Mouse (Mus musculus) limb, embryonic 14.5 days (tissue): ENCODE results near the gene Ikbip. TPM values are rescaled to one million over a fixed set of nuclear protein-coding genes. Genes with fewer than 3 reads are reported as not detected.

Experiments used
- ATAC-seq: fragments of 200-750 bp; cut with Nextera tagmentation; 2 replicates; pipeline ENCODE4 v1.8.0; 2017; ENCODE audit warnings: low read depth, moderate number of reproducible peaks, moderate TSS enrichment; ENCODE audit not compliant: low FRiP score
- DNase-seq: peaks from one replicate; pipeline ENCODE4 v3.0.0-alpha.2; 2015; ENCODE audit warnings: low spot score
- H3K27ac ChIP-seq: fragments of 300-500 bp; sonication (generic); replicated peaks from 2 replicates; pipeline ENCODE4 v1.5.1; 2014; ENCODE audit warnings: low read depth, mild to moderate bottlenecking, low read length, moderate library complexity, mixed read lengths
- H3K27me3 ChIP-seq: fragments of 300-500 bp; sonication (generic); 2 replicates; pipeline ENCODE4 v1.6.1; 2014; ENCODE audit warnings: low read length, mixed read lengths; ENCODE audit not compliant: control insufficient read depth, insufficient read depth
- H3K36me3 ChIP-seq: fragments of 300-500 bp; sonication (generic); 2 replicates; pipeline ENCODE4 v1.6.1; 2014; ENCODE audit warnings: mild to moderate bottlenecking, low read length, moderate library complexity, mixed read lengths; ENCODE audit not compliant: control insufficient read depth, insufficient read depth
- H3K4me1 ChIP-seq: fragments of 300-500 bp; sonication (generic); 2 replicates; pipeline ENCODE4 v1.6.1; 2014; ENCODE audit warnings: antibody characterized with exemption, low read length, mixed read lengths; ENCODE audit not compliant: control insufficient read depth, insufficient read depth
- H3K4me2 ChIP-seq: fragments of 300-500 bp; sonication (generic); replicated peaks from 2 replicates; pipeline ENCODE4 v1.6.1; 2014; ENCODE audit warnings: low read depth, mild to moderate bottlenecking, low read length, moderate library complexity; ENCODE audit not compliant: severe bottlenecking
- H3K4me3 ChIP-seq: fragments of 300-500 bp; sonication (generic); replicated peaks from 2 replicates; pipeline ENCODE4 v1.5.1; 2014; ENCODE audit warnings: low read length
- H3K9ac ChIP-seq: fragments of 300-500 bp; sonication (generic); 2 replicates; pipeline ENCODE4 v1.6.1; 2014; ENCODE audit warnings: mild to moderate bottlenecking, low read depth, low read length, moderate library complexity; ENCODE audit not compliant: severe bottlenecking
- H3K9me3 ChIP-seq: fragments of 300-500 bp; sonication (generic); 2 replicates; pipeline ENCODE4 v1.6.1; 2016; ENCODE audit warnings: low read length; ENCODE audit not compliant: control insufficient read depth
- POLR2A ChIP-seq: fragments of 200-500 bp; IDR thresholded peaks from 2 replicates; pipeline ENCODE4 v1.8.0; 2012; ENCODE audit warnings: inconsistent platforms, mild to moderate bottlenecking, moderate library complexity, borderline replicate concordance; ENCODE audit not compliant: insufficient read depth, insufficient read length; ENCODE audit errors: extremely low read depth
- WGBS: fragments of 180-500 bp; shearing (Covaris S2); extraction: QIAGEN DNeasy Blood & Tissue Kit; methylation state at CpG from one replicate; pipeline ENCODE4 v1.1.7; 2014; 5-methylcytosine and 5-hydroxymethylcytosine counted together
- polyA plus RNA-seq, 2 experiments: library from polyadenylated mRNA; depleted of rRNA in 1 of 2; stranded (reverse) in 1 of 2; unstranded in 1 of 2; fragments of >200 nt; fragmentation: Nextera tagmentation in 1 of 2; extraction: Ambion mirVana in 1 of 2; gene quantifications; 2 replicates each; pipeline versions ENCODE4 v1.2.1 to v1.2.3; 2012 to 2014

Ikbip gene
- polyA plus RNA-seq, 2 experiments: 54.5 to 79.2 TPM

DNA sequence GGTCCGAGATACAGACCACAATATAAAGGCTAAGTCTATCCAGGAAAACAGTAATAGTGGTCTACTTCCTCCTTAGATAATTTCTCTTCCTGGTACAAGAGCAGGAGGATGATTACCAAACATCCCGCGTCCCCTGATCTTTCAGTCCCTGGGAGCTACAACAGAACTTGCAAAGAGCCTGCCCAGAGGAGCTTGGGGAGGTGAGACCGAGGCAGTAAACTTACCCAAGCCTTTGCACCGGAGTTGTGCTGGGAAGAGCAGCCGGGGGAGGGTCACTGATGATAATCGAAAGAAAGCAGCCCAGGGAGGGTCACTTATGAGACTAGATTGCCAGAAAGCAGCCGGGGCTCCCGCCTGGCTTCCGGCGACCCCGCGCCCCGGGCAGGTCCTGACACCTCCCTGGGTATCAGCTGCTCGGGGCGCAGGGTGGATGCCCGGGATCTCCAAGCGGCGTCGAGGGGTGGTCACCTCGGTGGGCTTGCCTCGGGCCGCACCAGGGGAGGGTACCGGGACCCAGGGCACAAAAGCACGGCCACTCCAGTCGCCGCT lies 707 bp upstream of the Ikbip start:
- H3K9me3 ChIP-seq: no peaks in the 10 kb centered on the region
- H3K27me3 ChIP-seq: no peaks in the 10 kb centered on the region
- TF ChIP-seq POLR2A: no peak
- H3K27ac ChIP-seq: peak overlapping the region; percentile 86
- H3K4me2 ChIP-seq: peak overlapping the region; percentile 71
- DNase-seq: peak; percentile 26
- peaks cover 14% of the 10 kb centered on the region for H3K4me1 ChIP-seq
- H3K9ac ChIP-seq: peak overlapping the region; percentile 91
- H3K4me3 ChIP-seq: peak overlapping the region; percentile 98
- ATAC-seq: no peak
- H3K36me3 ChIP-seq: peaks cover 25% of the 10 kb centered on the region
- under 1% methylated on average over 23 of the region's 27 CpGs for WGBS

GRCm38 (mm10) chr10:91083393-91083927 lies 720 bp downstream of the Ikbip start:
- no peak for TF ChIP-seq POLR2A
- Histone ChIP-seq H3K4me3 (peak overlapping the region; percentile 98), H3K27ac (peak overlapping the region; percentile 78), H3K9me3 (no peaks in the 10 kb centered on the region), H3K36me3 (peaks cover 10% of the 10 kb centered on the region; the same call in 1 of the 2 replicates), H3K27me3 (no peaks in the 10 kb centered on the region), H3K9ac (peak overlapping the region; percentile 91), H3K4me2 (peak overlapping the region; percentile 71), H3K4me1 (peaks cover 14% of the 10 kb centered on the region)
- ATAC-seq: no peak
- 39% methylated on average over 12 of the region's 12 CpGs for WGBS
- no peak for DNase-seq

DNA sequence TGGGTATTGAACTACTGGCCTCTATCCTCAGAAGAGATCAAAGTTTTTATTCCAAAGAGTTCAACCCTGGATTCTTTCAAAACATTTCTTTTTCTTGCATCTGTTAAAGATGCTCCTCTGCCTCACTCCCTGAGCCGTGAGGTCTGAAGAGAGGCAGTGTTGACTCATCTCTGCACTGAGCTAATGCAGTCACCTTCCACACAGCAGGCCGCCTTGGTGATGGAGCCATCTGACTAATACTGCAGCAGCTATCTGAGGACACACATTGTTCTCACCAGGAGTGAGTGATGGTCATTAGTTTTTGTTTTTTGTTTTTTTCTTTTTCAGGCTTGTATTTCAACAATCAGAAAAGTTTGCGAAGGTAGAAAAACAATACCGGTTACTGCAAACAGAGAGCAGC lies 10.1 kb downstream of the Ikbip start:
- H3K27ac ChIP-seq: no peak overlapping the region
- TF ChIP-seq POLR2A: no peak
- no peak overlapping the region for H3K4me2 ChIP-seq
- ATAC-seq (no peak), DNase-seq (no peak)
- H3K9ac ChIP-seq: no peak overlapping the region
- 90% methylated on average over 4 of the region's 4 CpGs for WGBS
- no peak overlapping the region for H3K4me3 ChIP-seq
- H3K36me3 ChIP-seq: peaks cover 40% of the 10 kb centered on the region
- H3K4me1 ChIP-seq: no peaks in the 10 kb centered on the region
- no peaks in the 10 kb centered on the region for H3K9me3 ChIP-seq
- no peaks in the 10 kb centered on the region for H3K27me3 ChIP-seq

DNA sequence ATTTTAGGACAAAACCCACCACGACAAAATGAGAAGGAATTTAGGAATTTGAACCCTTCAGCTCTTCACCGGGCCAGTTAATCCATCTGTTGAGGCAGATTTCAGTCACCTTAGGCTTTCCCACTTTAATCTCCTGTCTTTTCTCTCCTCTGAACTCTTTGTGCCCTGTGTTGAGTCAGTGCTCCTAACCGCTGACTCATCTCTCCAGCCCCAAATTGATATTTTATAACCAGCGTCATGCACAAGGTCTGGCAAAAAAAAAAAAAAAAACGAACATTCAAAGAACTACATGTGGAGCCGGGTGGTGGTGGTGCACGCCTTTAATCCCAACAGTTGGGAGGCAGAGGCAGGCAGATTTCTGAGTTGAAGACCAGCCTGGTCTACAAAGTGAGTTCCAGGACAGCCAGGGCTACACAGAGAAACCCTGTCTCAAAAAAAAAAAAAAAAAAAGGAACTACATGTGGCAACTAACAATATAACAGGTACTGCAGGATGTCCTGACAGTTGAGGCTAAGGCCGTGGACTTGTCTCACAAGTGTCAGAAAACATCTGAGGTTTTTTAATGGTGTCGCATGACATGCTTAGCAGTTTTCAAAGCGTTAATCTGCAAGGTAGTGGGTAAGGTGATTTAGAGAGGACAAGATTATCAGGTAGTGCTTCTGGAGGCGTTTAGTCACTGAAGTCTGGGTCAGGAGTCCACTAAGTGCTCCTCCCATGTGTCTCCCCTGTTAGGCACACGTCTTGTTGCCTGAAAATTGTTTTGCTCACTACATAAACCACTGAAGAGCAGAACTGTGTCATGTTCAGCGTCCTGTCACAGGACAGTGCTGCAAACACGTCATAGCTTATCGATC lies 11.7 kb downstream of the Ikbip start:
- Histone ChIP-seq H3K4me2 (no peak overlapping the region), H3K36me3 (peaks cover 50% of the 10 kb centered on the region), H3K9me3 (no peaks in the 10 kb centered on the region), H3K9ac (no peak overlapping the region), H3K4me3 (no peak overlapping the region), H3K27ac (no peak overlapping the region), H3K4me1 (no peaks in the 10 kb centered on the region), H3K27me3 (no peaks in the 10 kb centered on the region)
- 82% methylated on average over 15 of the region's 15 CpGs for WGBS
- TF ChIP-seq POLR2A: no peak
- DNase-seq (no peak), ATAC-seq (no peak)

- Histone ChIP-seq H3K36me3 (peaks cover 68% of the 10 kb centered on the region), H3K4me1 (no peaks in the 10 kb centered on the region), H3K9me3 (peaks cover 5% of the 10 kb centered on the region; the same call in 1 of the 2 replicates), H3K27me3 (no peaks in the 10 kb centered on the region), H3K9ac (no peak overlapping the region), H3K27ac (no peak overlapping the region), H3K4me3 (no peak overlapping the region), H3K4me2 (no peak overlapping the region)
- ATAC-seq: no peak
- DNase-seq: no peak
- TF ChIP-seq POLR2A: no peak
- WGBS: 94% methylated on average over 8 of the region's 8 CpGs
Observed at GRCm38 (mm10) chr10:91098056-91098455, 15.3 kb downstream of the Ikbip start.
